Mouse (Mus musculus): Measurements from ENCODE around the gene Sgpp1. TPM values are rescaled to one million over a fixed set of nuclear protein-coding genes. Genes with fewer than 3 reads are reported as not detected.

Gene Sgpp1
- 64.9 and 71.0 TPM in 2 replicates for polyA plus RNA-seq (2012; rRNA removed)

- Histone ChIP-seq H3K27ac (ENCODE audit: control insufficient read depth, insufficient read depth, low read length) (peak within 1 kb of the TSS; percentile 65), H3K4me1 (replicated peaks; ENCODE audit: control insufficient read depth, insufficient read depth, low read length) (peaks cover 9% of the 10 kb centered on the region), H3K36me3 (ENCODE audit: control insufficient read depth, insufficient read depth, low read length) (no peaks in the 10 kb centered on the region), H3K4me3 (ENCODE audit: control insufficient read depth, insufficient read depth, low read length) (peak within 1 kb of the TSS; percentile 99), H3K27me3 (ENCODE audit: control insufficient read depth, insufficient read depth, low read length) (no peaks in the 10 kb centered on the region)
- peak; percentile 96 for TF ChIP-seq POLR2A (IDR thresholded peaks at IDR 0.05; ENCODE audit: control insufficient read depth, extremely low read depth, insufficient read depth, low read length, poor library complexity)
- no peak for TF ChIP-seq CTCF (IDR thresholded peaks at IDR 0.05; ENCODE audit: borderline replicate concordance, control insufficient read depth, extremely low read depth, insufficient read depth, low read length, poor library complexity)
- 1% methylated on average over 105 of the region's 105 CpGs for WGBS
- DNase-seq, result peak; percentile 83
These were observed at the start of gene Sgpp1 for GRCm38 (mm10) chr12:75735246-75736200. TSS of gene Sgpp1 (minus strand) at chr12:75735729.

- Histone ChIP-seq H3K36me3 (ENCODE audit: control insufficient read depth, insufficient read depth, low read length) (no peaks in the 10 kb centered on the region), H3K4me3 (ENCODE audit: control insufficient read depth, insufficient read depth, low read length) (no peak overlapping the region), H3K27me3 (ENCODE audit: control insufficient read depth, insufficient read depth, low read length) (no peaks in the 10 kb centered on the region), H3K4me1 (replicated peaks; ENCODE audit: control insufficient read depth, insufficient read depth, low read length) (no peaks in the 10 kb centered on the region), H3K27ac (ENCODE audit: control insufficient read depth, insufficient read depth, low read length) (no peak overlapping the region)
- WGBS, result 96% methylated on average over 2 of the region's 2 CpGs
- TF ChIP-seq POLR2A (IDR thresholded peaks at IDR 0.05; ENCODE audit: control insufficient read depth, extremely low read depth, insufficient read depth, low read length, poor library complexity), result no peak
- no peak for TF ChIP-seq CTCF (IDR thresholded peaks at IDR 0.05; ENCODE audit: borderline replicate concordance, control insufficient read depth, extremely low read depth, insufficient read depth, low read length, poor library complexity)
- DNase-seq, result no peak
These were observed 48.8 kb upstream of the Sgpp1 start for GRCm38 (mm10) chr12:75784271-75784751.

GRCm38 (mm10) chr12:75781995-75782394, 46.5 kb upstream of the Sgpp1 start:
- Histone ChIP-seq H3K4me1 (replicated peaks; ENCODE audit: control insufficient read depth, insufficient read depth, low read length) (no peaks in the 10 kb centered on the region), H3K27ac (ENCODE audit: control insufficient read depth, insufficient read depth, low read length) (no peak overlapping the region), H3K36me3 (ENCODE audit: control insufficient read depth, insufficient read depth, low read length) (no peaks in the 10 kb centered on the region), H3K4me3 (ENCODE audit: control insufficient read depth, insufficient read depth, low read length) (no peak overlapping the region), H3K27me3 (ENCODE audit: control insufficient read depth, insufficient read depth, low read length) (no peaks in the 10 kb centered on the region)
- 92% methylated on average over 7 of the region's 7 CpGs for WGBS
- TF ChIP-seq POLR2A (IDR thresholded peaks at IDR 0.05; ENCODE audit: control insufficient read depth, extremely low read depth, insufficient read depth, low read length, poor library complexity) (no peak), CTCF (IDR thresholded peaks at IDR 0.05; ENCODE audit: borderline replicate concordance, control insufficient read depth, extremely low read depth, insufficient read depth, low read length, poor library complexity) (no peak)
- no peak for DNase-seq

GRCm38 (mm10) chr12:75781445-75781844, 45.9 kb upstream of the Sgpp1 start:
- H3K36me3 ChIP-seq (ENCODE audit: control insufficient read depth, insufficient read depth, low read length), result no peaks in the 10 kb centered on the region
- no peak overlapping the region for H3K4me3 ChIP-seq (ENCODE audit: control insufficient read depth, insufficient read depth, low read length)
- no peak overlapping the region for H3K27ac ChIP-seq (ENCODE audit: control insufficient read depth, insufficient read depth, low read length)
- no peak for TF ChIP-seq CTCF (IDR thresholded peaks at IDR 0.05; ENCODE audit: borderline replicate concordance, control insufficient read depth, extremely low read depth, insufficient read depth, low read length, poor library complexity)
- no peak for TF ChIP-seq POLR2A (IDR thresholded peaks at IDR 0.05; ENCODE audit: control insufficient read depth, extremely low read depth, insufficient read depth, low read length, poor library complexity)
- no peaks in the 10 kb centered on the region for H3K4me1 ChIP-seq (replicated peaks; ENCODE audit: control insufficient read depth, insufficient read depth, low read length)
- DNase-seq, result no peak
- H3K27me3 ChIP-seq (ENCODE audit: control insufficient read depth, insufficient read depth, low read length), result no peaks in the 10 kb centered on the region

- Histone ChIP-seq H3K4me1 (replicated peaks; ENCODE audit: control insufficient read depth, insufficient read depth, low read length) (peaks cover 4% of the 10 kb centered on the region), H3K36me3 (ENCODE audit: control insufficient read depth, insufficient read depth, low read length) (no peaks in the 10 kb centered on the region), H3K27ac (ENCODE audit: control insufficient read depth, insufficient read depth, low read length) (no peak overlapping the region), H3K27me3 (ENCODE audit: control insufficient read depth, insufficient read depth, low read length) (no peaks in the 10 kb centered on the region), H3K4me3 (ENCODE audit: control insufficient read depth, insufficient read depth, low read length) (no peak overlapping the region)
- no peak for TF ChIP-seq POLR2A (IDR thresholded peaks at IDR 0.05; ENCODE audit: control insufficient read depth, extremely low read depth, insufficient read depth, low read length, poor library complexity)
- no peak for TF ChIP-seq CTCF (IDR thresholded peaks at IDR 0.05; ENCODE audit: borderline replicate concordance, control insufficient read depth, extremely low read depth, insufficient read depth, low read length, poor library complexity)
- peak; percentile 77 for DNase-seq
- WGBS, result 23% methylated on average over 3 of the region's 3 CpGs
These were observed 37.0 kb upstream of the Sgpp1 start for GRCm38 (mm10) chr12:75772424-75773034.

- no peaks in the 10 kb centered on the region for H3K36me3 ChIP-seq (ENCODE audit: control insufficient read depth, insufficient read depth, low read length)
- no peak for DNase-seq
- no peaks in the 10 kb centered on the region for H3K27me3 ChIP-seq (ENCODE audit: control insufficient read depth, insufficient read depth, low read length)
- H3K4me3 ChIP-seq (ENCODE audit: control insufficient read depth, insufficient read depth, low read length), result no peak overlapping the region
- TF ChIP-seq CTCF (IDR thresholded peaks at IDR 0.05; ENCODE audit: borderline replicate concordance, control insufficient read depth, extremely low read depth, insufficient read depth, low read length, poor library complexity), result no peak
- TF ChIP-seq POLR2A (IDR thresholded peaks at IDR 0.05; ENCODE audit: control insufficient read depth, extremely low read depth, insufficient read depth, low read length, poor library complexity), result no peak
- no peak overlapping the region for H3K27ac ChIP-seq (ENCODE audit: control insufficient read depth, insufficient read depth, low read length)
- H3K4me1 ChIP-seq (replicated peaks; ENCODE audit: control insufficient read depth, insufficient read depth, low read length), result peaks cover 13% of the 10 kb centered on the region
- 87% methylated on average over 3 of the region's 3 CpGs for WGBS
These were observed 35.9 kb upstream of the Sgpp1 start for GRCm38 (mm10) chr12:75771410-75771809.
